Mouse (Mus musculus): ENCODE measurements at regions not wholly inside any gene's neighbourhood (a gene's known extent, or its start where the extent isn't known, plus 50 kb on each side); places are given as distances from the start of the nearest gene placed in this dataset.

- TF ChIP-seq CTCF (IDR thresholded peaks at IDR 0.05; ENCODE audit: insufficient read depth, low read length) (no peak), POLR2A (IDR thresholded peaks at IDR 0.05; ENCODE audit: borderline replicate concordance, extremely low read depth, low read depth, low read length) (no peak)
These were observed 208.5 kb upstream of the Pkn2 start for GRCm38 (mm10) chr3:143090316-143090715.
